Mouse (Mus musculus) gastrocnemius, postnatal 36 days (tissue): Measurements from ENCODE around the gene Gmppb. TPM values are rescaled to one million over a fixed set of nuclear protein-coding genes. Genes with fewer than 3 reads are reported as not detected.

Experiments used
- microRNA-seq, 2 experiments: library from miRNA; unstranded; fragments of <30 nt; microRNA quantifications; one replicate each; pipeline ENCODE4 v1.2.0; 2021
- total RNA-seq, 2 experiments: library from RNA; stranded (reverse); gene quantifications; 2 replicates each; pipeline ENCODE4 v1.2.3; 2021

Gmppb gene
- total RNA-seq, 2 experiments from 2014 or later = 3.3 to 3.8 TPM

Small RNA genes lying within 50 kb of the gene (microRNA-seq; reads per million reads assigned to microRNA genes)
- gene Mir7088 = 0 reads per million in 2 experiments

Other genes starting within 250 kb of the Gmppb start
- 10 to 100 TPM; 16.4 to 19.1 TPM for gene Rbm6, start 176.0 kb upstream of the Gmppb start, total RNA-seq
- gene Mon1a, start 161.1 kb upstream of the Gmppb start, total RNA-seq = 10 to 100 TPM in 1 of 2 experiments, 1 to 10 TPM in 1; 8.7 to 10.4 TPM
- gene Mst1r, start 142.4 kb upstream of the Gmppb start, total RNA-seq = under 1 TPM; 0.59 to 0.61 TPM
- not detected for gene Actl11, start 120.8 kb upstream of the Gmppb start, total RNA-seq
- gene Camkv, start 113.6 kb upstream of the Gmppb start, total RNA-seq = under 1 TPM in 1 of 2 experiments, not detected in 1; 0.28 TPM
- under 1 TPM; 0.35 to 0.56 TPM for gene Traip, start 99.1 kb upstream of the Gmppb start, total RNA-seq
- 1 to 10 TPM; 2.7 to 3.3 TPM for gene Uba7, start 73.7 kb upstream of the Gmppb start, total RNA-seq
- gene Gm20661, start 66.2 kb upstream of the Gmppb start, total RNA-seq = not detected
- 1 to 10 TPM; 1.6 to 2.8 TPM for gene Inka1, start 63.4 kb upstream of the Gmppb start, total RNA-seq
- under 1 TPM in 1 of 2 experiments, not detected in 1; 0.17 TPM for gene Cdhr4, start 56.7 kb upstream of the Gmppb start, total RNA-seq
- gene Gm20662, start 52.9 kb upstream of the Gmppb start, total RNA-seq = not detected
- 10 to 100 TPM; 19.1 to 20.3 TPM for gene Ip6k1, start 46.7 kb upstream of the Gmppb start, total RNA-seq
- 1 to 10 TPM; 1.5 to 2.6 TPM for gene Amigo3, start 3.9 kb downstream of the Gmppb start, total RNA-seq
- gene Mst1, start 31.2 kb downstream of the Gmppb start, total RNA-seq = not detected
- gene Rnf123, start 34.1 kb downstream of the Gmppb start, total RNA-seq = 100 to 1,000 TPM; 141 to 153 TPM
- 10 to 100 TPM; 26.0 to 31.0 TPM for gene Apeh, start 45.4 kb downstream of the Gmppb start, total RNA-seq
- under 1 TPM; 0.05 TPM for gene Bsn, start 141.1 kb downstream of the Gmppb start, total RNA-seq
- 100 to 1,000 TPM; 170 to 174 TPM for gene Dag1, start 214.7 kb downstream of the Gmppb start, total RNA-seq
- 10 to 100 TPM in 1 of 2 experiments, 1 to 10 TPM in 1; 9.4 to 11.4 TPM for gene Nicn1, start 241.2 kb downstream of the Gmppb start, total RNA-seq
- gene Amt, start 247.6 kb downstream of the Gmppb start, total RNA-seq = 1 to 10 TPM in 1 of 2 experiments, under 1 TPM in 1; 0.94 to 1.3 TPM